Mouse (Mus musculus) lung, adult 2 months (tissue): Measurements from ENCODE around the gene Ddx21.

Source experiments
- CTCF ChIP-seq: fragments of 200-500 bp; IDR thresholded peaks from 2 replicates; pipeline ENCODE4 v1.5.1; 2011; ENCODE audit warnings: mild to moderate bottlenecking, low read length, control low read depth; ENCODE audit not compliant: insufficient read depth
- POLR2A ChIP-seq: fragments of 200-500 bp; IDR thresholded peaks from 2 replicates; pipeline ENCODE4 v1.6.1; 2011; ENCODE audit warnings: low read depth, mild to moderate bottlenecking, control low read depth, low read length, borderline replicate concordance; ENCODE audit errors: extremely low read depth

DNA sequence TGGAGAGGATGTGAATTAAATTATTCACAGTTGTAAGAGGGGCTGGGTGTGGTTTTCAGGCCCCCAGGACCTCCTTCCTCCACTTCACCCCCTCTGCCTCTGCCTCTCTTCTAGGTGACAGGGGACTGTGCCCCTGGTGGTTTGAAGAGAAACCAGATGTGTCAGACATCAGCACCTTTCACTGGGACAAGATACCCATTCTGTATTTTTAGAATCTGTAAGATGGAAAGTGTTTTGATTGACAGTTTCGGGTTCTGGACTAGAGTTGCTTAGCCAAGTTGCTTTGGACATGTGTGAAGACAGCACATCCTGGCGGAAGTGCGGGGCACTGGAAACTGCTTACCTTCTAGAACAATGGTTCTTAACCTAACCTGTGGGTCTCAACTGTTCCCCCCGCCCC, 57.8 kb downstream of the Ddx21 start:
- TF ChIP-seq CTCF: 0 out of 2 replicates have a peak, but pooled peaks have one; percentile 7
- TF ChIP-seq POLR2A: no peak
